Mouse (Mus musculus): ENCODE results near the gene Csrp1. TPM values are rescaled to one million over a fixed set of nuclear protein-coding genes. Genes with fewer than 3 reads are reported as not detected.

Csrp1 gene
- total and polyA plus RNA-seq, 2 experiments from 2014 or later = 33.0 to 95.2 TPM

- no peak overlapping the region for H3K4me2 ChIP-seq (ENCODE audit: low read depth, low read length)
- no peaks in the 10 kb centered on the region for H3K36me3 ChIP-seq (ENCODE audit: insufficient read depth, low read length)
- ATAC-seq = peak; percentile 73
- DNase-seq (ENCODE audit: low spot score) = peak; percentile 85
- H3K9me3 ChIP-seq (ENCODE audit: low read length) = no peaks in the 10 kb centered on the region
- no peaks in the 10 kb centered on the region for H3K27me3 ChIP-seq (ENCODE audit: insufficient read depth, low read length)
- no peak overlapping the region for H3K9ac ChIP-seq (replicated peaks; ENCODE audit: low read length)
- peak; percentile 94 for TF ChIP-seq CTCF (IDR thresholded peaks at IDR 0.05; ENCODE audit: low read depth)
- H3K4me3 ChIP-seq (ENCODE audit: low read length) = no peak overlapping the region
- H3K27ac ChIP-seq = no peak overlapping the region
- WGBS = 10% methylated on average over 13 of the region's 13 CpGs
- 0 out of 2 replicates have a peak, but pooled peaks cover 3% of the 10 kb centered on the region for H3K4me1 ChIP-seq (ENCODE audit: insufficient read depth, low read length)
Observed at GRCm38 (mm10) chr1:135781220-135781619, 61.4 kb downstream of the Csrp1 start.

GRCm38 (mm10) chr1:135782816-135783215, 63.0 kb downstream of the Csrp1 start:
- ATAC-seq (no peak), DNase-seq (ENCODE audit: low spot score) (no peak)
- no peak overlapping the region for H3K4me3 ChIP-seq (ENCODE audit: low read length)
- no peak overlapping the region for H3K4me2 ChIP-seq (ENCODE audit: low read depth, low read length)
- no peak for TF ChIP-seq CTCF (IDR thresholded peaks at IDR 0.05; ENCODE audit: low read depth)
- no peaks in the 10 kb centered on the region for H3K9me3 ChIP-seq (ENCODE audit: low read length)
- no peaks in the 10 kb centered on the region for H3K27me3 ChIP-seq (ENCODE audit: insufficient read depth, low read length)
- H3K9ac ChIP-seq (replicated peaks; ENCODE audit: low read length) = no peak overlapping the region
- 19% methylated on average over 10 of the region's 10 CpGs for WGBS
- H3K36me3 ChIP-seq (ENCODE audit: insufficient read depth, low read length) = no peaks in the 10 kb centered on the region
- no peak overlapping the region for H3K27ac ChIP-seq
- 0 out of 2 replicates have a peak, but pooled peaks cover 3% of the 10 kb centered on the region for H3K4me1 ChIP-seq (ENCODE audit: insufficient read depth, low read length)

DNA sequence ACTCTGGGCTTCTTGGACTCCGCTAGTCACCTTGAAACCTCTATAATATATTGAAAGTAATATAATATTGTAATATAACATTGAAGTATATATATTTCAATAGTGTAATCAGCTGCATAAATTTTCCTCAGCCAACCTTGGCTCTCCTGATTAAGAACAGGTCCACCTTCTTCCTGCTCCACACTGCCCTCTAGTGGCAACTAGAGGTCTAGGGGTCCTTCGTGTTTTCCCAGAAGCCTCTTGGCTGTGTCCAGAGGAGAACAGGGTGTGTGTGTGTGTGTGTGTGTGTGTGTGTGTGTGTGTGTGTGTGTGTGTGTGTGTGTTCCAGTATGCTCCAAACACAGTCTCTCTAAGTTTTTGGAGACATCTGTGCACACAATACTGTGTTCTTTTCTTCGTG, 67.9 kb downstream of the Csrp1 start:
- Histone ChIP-seq H3K4me3 (ENCODE audit: low read length) (no peak overlapping the region), H3K27me3 (ENCODE audit: insufficient read depth, low read length) (no peaks in the 10 kb centered on the region), H3K9ac (replicated peaks; ENCODE audit: low read length) (no peak overlapping the region), H3K27ac (no peak overlapping the region), H3K4me1 (ENCODE audit: insufficient read depth, low read length) (no peaks in the 10 kb centered on the region), H3K36me3 (ENCODE audit: insufficient read depth, low read length) (no peaks in the 10 kb centered on the region), H3K4me2 (ENCODE audit: low read depth, low read length) (no peak overlapping the region), H3K9me3 (ENCODE audit: low read length) (no peaks in the 10 kb centered on the region)
- peak; percentile 61 for ATAC-seq
- peak; percentile 85 for TF ChIP-seq CTCF (IDR thresholded peaks at IDR 0.05; ENCODE audit: low read depth)
- peak; percentile 86 for DNase-seq (ENCODE audit: low spot score)
- WGBS = 54% methylated on average over 3 of the region's 3 CpGs

GRCm38 (mm10) chr1:135788708-135789107, 68.8 kb downstream of the Csrp1 start:
- Histone ChIP-seq H3K9me3 (ENCODE audit: low read length) (no peaks in the 10 kb centered on the region), H3K36me3 (ENCODE audit: insufficient read depth, low read length) (no peaks in the 10 kb centered on the region), H3K4me3 (ENCODE audit: low read length) (no peak overlapping the region), H3K4me1 (ENCODE audit: insufficient read depth, low read length) (peaks cover 4% of the 10 kb centered on the region; the same call in 1 of the 2 replicates), H3K27ac (no peak overlapping the region), H3K9ac (replicated peaks; ENCODE audit: low read length) (no peak overlapping the region), H3K4me2 (ENCODE audit: low read depth, low read length) (no peak overlapping the region), H3K27me3 (ENCODE audit: insufficient read depth, low read length) (no peaks in the 10 kb centered on the region)
- TF ChIP-seq CTCF (IDR thresholded peaks at IDR 0.05; ENCODE audit: low read depth) = peak; percentile 46
- WGBS = 38% methylated on average over 10 of the region's 10 CpGs
- DNase-seq (ENCODE audit: low spot score) (no peak), ATAC-seq (no peak)

- ATAC-seq = no peak
- DNase-seq (ENCODE audit: low spot score) = peak; percentile 81
- Histone ChIP-seq H3K4me1 (ENCODE audit: insufficient read depth, low read length) (peaks cover 5% of the 10 kb centered on the region; the same call in 1 of the 2 replicates), H3K9ac (replicated peaks; ENCODE audit: low read length) (no peak overlapping the region), H3K27me3 (ENCODE audit: insufficient read depth, low read length) (no peaks in the 10 kb centered on the region), H3K36me3 (ENCODE audit: insufficient read depth, low read length) (no peaks in the 10 kb centered on the region), H3K4me2 (ENCODE audit: low read depth, low read length) (no peak overlapping the region), H3K4me3 (ENCODE audit: low read length) (no peak overlapping the region), H3K27ac (no peak overlapping the region), H3K9me3 (ENCODE audit: low read length) (no peaks in the 10 kb centered on the region)
- TF ChIP-seq CTCF (IDR thresholded peaks at IDR 0.05; ENCODE audit: low read depth) = peak; percentile 92
- WGBS = 17% methylated on average over 5 of the region's 5 CpGs
Observed at GRCm38 (mm10) chr1:135789815-135790214, 70.0 kb downstream of the Csrp1 start.

- Histone ChIP-seq H3K27ac (no peak overlapping the region), H3K4me3 (ENCODE audit: low read length) (no peak overlapping the region), H3K27me3 (ENCODE audit: insufficient read depth, low read length) (no peaks in the 10 kb centered on the region), H3K4me2 (ENCODE audit: low read depth, low read length) (no peak overlapping the region), H3K4me1 (ENCODE audit: insufficient read depth, low read length) (peaks cover 5% of the 10 kb centered on the region; the same call in 1 of the 2 replicates), H3K9me3 (ENCODE audit: low read length) (no peaks in the 10 kb centered on the region), H3K9ac (replicated peaks; ENCODE audit: low read length) (no peak overlapping the region), H3K36me3 (ENCODE audit: insufficient read depth, low read length) (no peaks in the 10 kb centered on the region)
- no peak for ATAC-seq
- DNase-seq (ENCODE audit: low spot score) = no peak
- 61% methylated on average over 13 of the region's 13 CpGs for WGBS
- no peak for TF ChIP-seq CTCF (IDR thresholded peaks at IDR 0.05; ENCODE audit: low read depth)
Observed at GRCm38 (mm10) chr1:135792143-135792939, 72.5 kb downstream of the Csrp1 start.

All from hindbrain, postnatal 0 days (tissue).